Mouse (Mus musculus): ENCODE data around the gene Trim52.
A peak's percentile ranks its signal among the peaks of the same experiment; 100 is the strongest.
"Not testable (repeated sequence)": the region's sequence is repeated elsewhere in the genome, so short reads cannot be mapped to it uniquely, and the experiment has no call there.

Gene Trim52

DNA sequence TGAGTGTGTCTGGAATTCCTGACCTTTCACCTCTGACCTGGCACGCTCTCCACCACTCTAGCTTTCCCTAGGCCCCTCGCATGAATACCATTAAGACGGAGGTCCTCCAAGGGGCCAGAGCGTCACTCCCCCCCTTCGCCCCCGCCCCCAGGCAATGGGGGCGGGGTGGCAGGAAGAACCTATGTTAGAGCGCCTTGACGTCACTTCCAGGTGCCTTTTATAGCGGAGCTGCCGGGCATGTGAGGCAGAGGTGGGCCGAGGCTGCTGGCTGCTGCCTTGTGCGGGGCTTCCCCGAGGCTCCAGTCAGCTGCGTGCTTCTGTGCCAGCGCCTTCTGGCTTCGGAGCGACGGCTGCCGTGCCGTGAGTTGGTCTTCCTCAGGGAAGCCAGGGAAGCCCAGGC is at the start of gene Trim52:
Trim52 (plus strand) TSS at position 219 of the 400 bp plus-strand sequence.
- ATAC-seq (ENCODE audit: low TSS enrichment) = no peak

DNA sequence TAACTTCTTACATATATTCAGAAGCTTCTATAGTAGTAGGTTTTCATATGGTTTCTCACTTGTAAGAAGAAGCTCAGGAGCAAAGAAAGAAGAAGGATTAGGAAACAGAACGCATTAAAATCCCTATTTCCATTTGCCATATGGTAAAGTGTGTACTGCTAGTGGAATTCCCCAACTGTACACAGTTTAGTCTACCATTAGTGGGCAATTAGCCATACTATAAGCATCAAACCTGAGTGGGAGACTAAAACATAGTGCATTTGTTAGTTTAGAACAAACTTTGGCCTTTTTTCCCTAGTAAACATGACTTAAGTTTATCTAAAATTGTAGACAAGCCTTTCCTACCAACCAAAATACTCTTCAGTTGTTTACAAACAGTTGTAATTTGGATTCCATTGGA is 33.4 kb upstream of the Trim52 start:
- no peak for ATAC-seq (ENCODE audit: low TSS enrichment)

DNA sequence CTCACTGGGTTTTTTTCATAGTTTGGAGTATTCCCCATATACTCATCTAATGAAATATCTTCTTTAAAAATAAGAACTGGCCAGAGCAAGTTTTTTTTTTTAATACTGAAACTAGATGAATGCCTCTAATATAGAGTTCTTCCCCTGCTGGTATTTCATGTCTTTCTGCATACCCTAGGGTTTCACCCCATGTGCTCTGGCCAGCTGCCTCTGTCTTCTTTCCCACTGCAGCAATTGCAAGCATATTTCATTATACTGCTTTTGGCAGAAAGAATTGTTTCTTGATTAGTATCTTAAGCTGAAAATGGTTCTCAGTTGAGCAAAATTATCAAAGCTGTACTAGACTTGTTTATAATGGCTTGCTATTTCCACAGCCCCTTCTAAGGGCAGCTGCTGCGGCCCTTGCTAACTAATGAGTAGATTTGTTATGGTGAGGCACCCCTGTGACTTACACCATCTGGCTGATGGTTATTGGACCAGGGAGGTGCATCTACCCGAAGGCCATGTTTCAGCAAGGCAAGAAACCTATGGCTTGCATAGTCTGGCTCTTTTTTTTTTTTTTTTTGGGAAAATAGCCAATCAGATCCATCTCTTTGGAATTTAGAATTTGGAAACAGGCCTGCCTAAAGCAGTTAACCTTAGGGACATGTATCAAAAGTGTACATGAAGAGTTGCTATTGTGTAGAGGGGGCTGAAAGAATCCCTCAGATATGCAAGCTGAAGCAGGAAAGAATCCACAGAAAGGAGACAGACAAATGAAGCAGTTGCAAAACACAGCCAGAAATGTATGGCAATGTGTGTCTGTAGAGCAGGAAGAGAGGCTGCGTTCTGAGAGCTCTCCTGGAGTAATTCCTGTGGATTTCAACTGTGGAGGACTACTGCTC is 30.6 kb upstream of the Trim52 start:
- ATAC-seq (ENCODE audit: low TSS enrichment) = no peak

DNA sequence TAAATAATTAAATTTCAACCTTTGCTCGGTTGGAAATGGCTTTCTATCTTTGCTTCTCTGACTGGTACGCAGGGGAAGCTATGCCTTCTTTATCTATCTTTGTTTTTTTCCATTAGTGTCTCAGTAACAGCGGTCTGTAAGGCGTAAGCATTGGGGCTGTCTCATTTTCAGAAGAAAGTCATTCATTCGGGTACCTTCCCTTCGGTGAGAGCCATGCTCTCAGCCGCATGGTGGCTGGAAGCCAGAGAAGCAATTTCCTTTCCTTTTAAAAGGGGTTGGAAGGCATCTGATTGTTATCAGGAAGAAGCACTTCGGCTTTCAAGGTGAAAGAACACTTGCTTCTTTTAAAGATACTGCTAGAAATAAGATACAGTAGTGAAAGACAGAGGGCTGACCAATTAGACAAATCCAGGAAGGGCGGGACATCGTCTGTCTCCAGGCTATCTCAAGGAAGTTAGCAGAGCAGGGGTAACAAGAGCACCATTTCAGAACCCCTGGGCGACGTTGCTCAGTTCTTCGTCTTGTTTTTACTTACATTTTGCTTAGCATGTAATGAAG is 17.4 kb upstream of the Trim52 start:
- ATAC-seq (ENCODE audit: low TSS enrichment) = peak; percentile 55

DNA sequence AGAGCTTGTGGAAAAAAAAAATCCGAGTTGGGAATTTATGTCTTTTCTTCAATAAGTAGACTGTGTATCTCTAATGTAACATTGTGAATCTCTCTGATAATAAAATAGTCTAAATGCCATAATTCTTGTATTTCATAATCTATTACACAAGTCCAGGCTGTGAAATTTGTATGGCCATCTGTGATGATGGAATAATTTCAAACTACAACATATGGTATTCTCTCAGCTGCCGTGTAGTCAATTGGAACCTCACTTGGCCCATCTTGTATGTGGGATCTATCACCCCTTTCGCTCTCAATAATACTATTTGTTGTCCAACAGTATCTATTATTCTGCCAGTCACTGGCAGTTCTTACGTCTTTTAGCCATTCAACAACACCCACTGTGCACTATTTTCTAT is 9.2 kb upstream of the Trim52 start:
- no peak for ATAC-seq (ENCODE audit: low TSS enrichment)

DNA sequence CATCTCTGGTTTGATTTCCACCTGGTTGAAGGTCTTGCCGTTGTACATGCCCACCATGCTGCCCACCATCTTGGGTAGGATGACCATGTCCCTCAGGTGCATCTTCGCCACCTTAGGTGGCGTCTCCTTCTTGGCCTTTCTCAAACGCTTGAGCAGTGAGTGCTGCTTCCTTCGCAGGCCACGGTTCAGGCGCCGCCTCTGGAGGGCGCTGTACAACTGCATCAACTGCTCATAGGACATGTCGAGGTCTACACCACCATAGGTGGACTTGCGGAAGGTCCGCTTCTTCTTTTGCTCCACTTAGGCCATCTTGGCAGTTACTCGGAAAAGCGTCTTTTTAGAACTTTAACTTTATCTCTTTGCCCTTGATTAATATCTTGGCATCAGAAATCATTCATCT is 5.1 kb upstream of the Trim52 start:
- ATAC-seq (ENCODE audit: low TSS enrichment) = no peak

DNA sequence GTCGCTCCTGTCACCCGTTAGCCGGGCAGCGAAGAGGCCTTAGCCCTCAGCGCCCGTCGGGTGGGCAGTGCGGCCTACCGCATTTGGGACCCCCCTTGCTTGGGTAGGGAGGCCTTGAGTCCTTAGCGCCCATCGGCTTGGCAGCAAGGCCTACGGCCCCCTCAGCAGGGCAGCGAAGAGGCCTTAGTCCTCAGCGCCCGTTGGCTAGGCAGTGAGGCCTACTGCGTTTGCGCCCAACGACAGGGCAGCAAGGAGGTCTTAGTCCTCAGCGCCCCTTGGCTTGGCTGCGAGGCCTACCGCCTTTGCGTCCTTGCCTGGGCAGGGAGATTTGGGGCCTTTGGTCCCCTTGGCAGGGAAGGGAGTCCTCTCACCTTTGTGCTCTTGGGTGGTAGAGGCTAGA is 427 bp downstream of the Trim52 start:
- no peak for ATAC-seq (ENCODE audit: low TSS enrichment)

DNA sequence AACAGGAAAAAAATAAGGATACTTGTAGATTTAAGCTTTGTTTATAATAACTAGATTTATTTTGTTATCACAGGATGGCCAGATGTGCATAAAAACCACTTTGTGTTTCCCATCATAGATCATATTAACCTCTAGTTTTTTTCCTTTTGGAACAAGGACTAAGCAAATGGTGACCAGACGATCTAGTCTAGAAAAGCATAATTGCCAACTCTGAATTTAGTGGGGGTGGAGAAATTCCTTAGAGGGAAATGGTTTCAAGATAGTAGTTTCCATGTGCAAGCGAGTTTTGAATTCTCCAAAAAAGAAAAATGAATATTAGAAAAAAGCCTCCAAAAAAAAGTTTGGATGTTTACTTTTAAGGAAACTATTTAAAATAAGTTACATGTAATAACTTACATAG is 13.4 kb downstream of the Trim52 start:
- ATAC-seq (ENCODE audit: low TSS enrichment) = no peak

DNA sequence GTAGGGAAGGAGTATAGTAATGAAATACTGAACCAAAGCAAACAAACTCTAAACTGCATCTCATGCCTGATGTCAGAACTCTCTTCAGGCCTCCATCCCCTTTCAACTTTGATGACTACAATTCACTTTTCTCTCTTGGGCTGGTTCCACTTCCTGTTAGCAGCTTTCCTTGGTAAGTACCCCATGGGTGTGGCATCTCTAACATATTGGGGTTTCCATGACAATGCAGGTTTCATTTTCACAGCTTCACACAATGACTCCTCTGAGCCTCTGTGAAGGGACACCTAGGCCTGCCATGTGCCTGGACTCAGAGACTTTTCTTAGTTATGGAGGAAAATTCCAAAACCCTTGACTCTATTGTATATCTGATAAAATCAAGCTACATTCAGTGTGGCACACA is 30.3 kb downstream of the Trim52 start:
- no peak for ATAC-seq (ENCODE audit: low TSS enrichment)

DNA sequence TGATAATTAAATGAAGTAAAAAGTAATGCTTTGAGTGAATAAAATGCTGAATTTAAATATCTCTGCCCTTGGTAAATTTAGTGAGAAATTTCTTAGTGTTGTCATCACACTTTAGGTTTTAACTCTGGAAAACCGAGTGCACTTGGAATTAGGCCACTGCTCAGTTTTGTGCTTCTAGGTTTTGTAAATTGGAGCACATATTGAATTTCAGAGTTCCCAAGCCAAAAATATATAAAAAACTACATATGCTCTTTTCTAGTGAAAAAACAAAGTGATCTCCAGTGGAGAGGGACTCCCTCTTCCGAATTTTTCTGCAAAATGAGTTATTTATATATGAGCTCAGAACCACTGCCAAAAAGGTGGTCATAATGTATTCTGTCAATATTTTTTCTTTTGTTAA is 45.2 kb downstream of the Trim52 start:
- peak; percentile 88 for ATAC-seq (ENCODE audit: low TSS enrichment)

DNA sequence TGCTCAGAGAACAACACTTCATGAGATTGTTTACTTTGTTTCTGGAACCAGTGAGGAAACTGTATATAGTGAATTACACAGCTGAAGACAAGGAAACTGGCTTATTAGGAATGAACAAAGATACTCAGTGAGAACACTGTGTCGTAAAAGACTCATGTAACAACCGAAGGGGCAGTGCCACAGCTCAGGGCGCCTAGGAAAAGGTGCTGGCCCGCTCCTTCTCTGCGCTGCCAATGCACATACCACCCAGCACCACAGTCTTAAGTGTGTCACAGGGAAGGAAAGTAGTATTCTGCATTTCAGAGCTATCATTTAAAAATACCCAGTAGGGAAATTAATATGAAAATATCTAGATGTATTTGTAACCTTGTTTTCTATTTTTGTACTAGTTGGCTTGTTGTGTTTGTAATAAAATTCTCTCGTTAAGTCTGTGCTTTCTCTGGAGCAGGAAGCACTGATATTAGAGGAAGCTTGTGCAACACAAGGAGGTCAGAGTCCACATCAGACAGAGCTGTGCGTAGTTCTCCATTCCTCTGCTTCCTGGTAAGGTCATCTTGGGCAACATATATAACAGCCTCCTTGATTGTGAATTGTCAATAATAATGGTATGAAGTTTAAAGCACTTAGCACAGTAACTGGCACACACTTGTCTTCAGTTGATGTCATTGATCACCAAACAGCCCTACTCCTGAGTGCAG is 49.0 kb downstream of the Trim52 start:
- ATAC-seq (ENCODE audit: low TSS enrichment) = no peak

DNA sequence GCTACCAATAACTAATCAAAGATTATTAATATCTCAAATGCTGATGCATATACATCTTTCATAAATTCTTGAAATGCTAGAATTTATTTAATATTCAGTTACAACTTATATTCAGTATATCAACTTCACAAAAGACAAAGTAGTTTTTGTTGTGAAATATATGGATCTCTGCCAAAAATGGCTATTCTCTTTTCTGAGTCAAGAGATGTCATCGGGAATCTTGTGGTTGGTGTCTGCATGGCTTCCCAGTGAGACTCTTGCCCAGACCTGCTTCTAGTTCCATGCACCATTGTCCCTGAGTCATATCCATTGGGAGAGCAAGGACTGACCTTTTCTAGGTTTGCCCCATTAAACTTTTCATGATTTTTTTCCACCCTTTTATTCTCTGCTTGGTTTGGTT is 50.5 kb downstream of the Trim52 start:
- ATAC-seq (ENCODE audit: low TSS enrichment) = no peak

DNA sequence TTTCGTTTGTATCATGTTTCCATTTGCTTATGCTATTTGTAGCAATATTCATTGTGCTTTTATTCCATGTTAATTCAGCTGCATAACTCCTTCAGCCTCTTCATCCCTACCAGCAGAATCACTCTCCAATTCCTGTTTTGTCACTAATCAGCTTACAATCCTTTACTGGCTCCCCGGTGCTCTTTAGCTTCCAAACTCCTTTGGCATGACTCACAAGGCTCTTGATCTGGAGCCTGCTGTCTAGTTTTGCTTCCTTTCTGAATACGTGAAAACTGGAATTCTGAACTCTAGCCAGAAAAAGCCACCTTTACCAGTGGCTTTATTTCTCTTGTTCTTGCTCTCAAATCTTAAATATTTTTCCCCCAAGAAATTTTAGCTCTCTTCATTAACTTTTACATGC is 56.3 kb downstream of the Trim52 start:
- ATAC-seq (ENCODE audit: low TSS enrichment) = no peak

DNA sequence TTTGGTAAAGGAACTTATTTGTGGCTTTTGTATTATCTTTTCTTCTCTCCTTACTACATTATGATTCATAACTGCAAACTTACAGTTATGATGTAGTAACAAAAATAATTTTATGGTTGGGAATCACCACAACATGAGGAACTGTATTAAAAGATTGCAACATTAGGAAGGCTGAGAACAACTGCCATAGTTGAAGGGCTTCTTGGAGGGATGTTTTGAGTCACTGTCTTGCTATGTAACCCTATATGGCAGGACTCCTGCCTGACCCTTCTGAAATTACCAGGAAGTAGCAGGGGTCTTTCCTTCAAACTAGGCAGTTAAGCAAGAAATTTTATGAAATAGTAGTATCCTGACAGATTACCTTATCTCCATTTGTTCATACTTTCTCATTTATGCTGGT is 57.2 kb downstream of the Trim52 start:
- ATAC-seq (ENCODE audit: low TSS enrichment) = no peak

DNA sequence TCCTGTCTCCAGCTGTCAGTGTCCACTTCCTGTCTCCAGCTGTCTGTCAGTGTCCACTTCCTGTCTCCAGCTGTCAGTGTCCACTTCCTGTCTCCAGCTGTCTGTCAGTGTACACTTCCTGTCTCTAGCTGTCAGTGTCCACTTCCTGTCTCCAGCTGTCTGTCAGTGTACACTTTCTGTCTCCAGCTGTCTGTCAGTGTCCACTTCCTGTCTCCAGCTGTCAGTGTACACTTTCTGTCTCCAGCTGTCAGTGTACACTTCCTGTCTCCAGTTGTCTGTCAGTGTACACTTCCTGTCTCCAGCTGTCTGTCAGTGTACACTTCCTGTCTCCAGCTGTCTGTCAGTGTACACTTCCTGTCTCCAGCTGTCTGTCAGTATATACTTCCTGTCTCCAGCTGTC is 57.9 kb downstream of the Trim52 start:
- ATAC-seq (ENCODE audit: low TSS enrichment) = not testable (repeated sequence)

DNA sequence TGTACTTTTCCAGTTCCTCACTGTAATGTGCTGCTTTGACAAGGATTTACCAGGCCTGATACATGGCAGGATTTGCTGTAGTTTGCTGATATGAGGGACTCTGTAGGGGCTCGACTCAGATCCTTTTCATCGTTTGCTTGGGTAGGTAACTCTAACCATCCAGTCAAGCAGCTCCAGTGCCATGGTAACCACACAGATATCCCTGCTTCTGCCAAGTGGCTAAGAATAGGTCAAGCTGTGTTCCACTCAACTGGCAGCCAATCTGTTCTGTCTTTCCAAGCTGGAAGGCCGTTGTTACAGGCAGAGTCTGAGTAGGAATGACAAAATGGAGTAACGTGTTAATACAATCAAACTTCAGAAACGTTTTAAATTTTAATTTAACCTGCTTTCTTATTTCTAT is 70.9 kb downstream of the Trim52 start:
- ATAC-seq (ENCODE audit: low TSS enrichment) = peak; percentile 88

DNA sequence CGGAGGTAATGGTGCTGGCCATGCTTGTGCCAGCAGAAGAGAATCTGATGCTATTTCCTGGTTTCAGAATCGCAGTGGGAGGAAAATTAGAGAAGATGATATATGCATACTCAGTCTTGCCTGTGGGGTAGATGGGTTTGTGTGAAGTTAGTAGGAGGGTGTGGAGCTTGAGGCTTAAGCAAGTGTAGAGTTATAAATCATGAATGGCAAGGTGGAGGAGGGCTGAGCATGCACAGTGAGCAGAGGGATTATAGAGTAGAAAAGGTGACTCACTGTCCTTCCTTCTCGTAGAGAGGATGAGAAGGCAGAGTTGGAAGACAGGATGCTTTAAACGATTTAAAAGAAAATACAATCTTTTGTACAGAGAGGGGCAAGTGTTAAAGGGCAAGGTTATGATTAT is 72.2 kb downstream of the Trim52 start:
- peak; percentile 97 for ATAC-seq (ENCODE audit: low TSS enrichment)

DNA sequence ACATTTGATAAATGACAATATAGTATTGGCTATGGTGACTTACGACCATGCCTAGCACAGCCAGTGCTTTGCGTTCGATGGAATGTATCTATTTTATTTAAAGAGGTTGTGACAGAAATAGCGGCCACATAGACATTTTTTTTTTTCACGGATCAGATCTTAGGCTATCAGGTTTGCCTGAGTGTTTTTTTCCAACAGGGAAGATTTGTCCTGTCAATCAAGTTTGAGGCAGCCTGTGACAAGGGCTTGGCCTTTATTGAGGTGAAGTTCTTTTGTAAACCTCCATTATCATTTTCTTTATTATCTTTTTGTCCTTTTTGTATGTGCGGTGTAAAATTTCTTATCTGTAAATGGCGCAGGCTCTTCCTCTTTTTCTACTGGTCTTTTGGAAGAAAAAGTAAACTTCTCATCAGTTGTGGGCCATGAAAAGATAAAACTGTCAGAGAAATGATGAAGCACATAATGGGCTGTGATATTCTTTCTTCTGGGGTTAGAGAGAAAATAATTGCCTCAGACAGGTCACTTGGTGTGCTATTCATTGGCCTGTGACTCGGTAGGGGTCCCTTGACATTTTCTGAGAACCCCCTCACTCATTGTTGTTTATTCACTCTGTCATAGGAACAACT is 73.2 kb downstream of the Trim52 start:
- ATAC-seq (ENCODE audit: low TSS enrichment) = no peak

DNA sequence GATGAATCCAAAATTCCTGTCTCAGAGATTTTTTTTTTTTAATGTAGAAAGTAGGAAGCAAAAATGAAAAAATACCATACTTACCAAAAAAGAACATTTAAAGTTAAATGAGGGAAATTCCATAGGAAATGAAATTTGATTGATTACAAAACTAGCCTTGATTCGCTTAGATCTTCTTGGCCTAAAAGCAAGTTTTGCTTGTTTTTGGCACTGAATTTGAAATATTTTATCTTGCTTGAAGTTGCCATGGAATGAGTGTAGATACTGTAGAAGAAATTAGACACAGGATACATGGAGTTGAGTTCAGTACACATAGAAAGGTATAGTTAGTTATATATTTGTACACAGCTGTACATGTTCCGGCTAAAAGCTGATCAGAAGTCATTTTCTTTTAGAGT is 73.7 kb downstream of the Trim52 start:
- no peak for ATAC-seq (ENCODE audit: low TSS enrichment)

DNA sequence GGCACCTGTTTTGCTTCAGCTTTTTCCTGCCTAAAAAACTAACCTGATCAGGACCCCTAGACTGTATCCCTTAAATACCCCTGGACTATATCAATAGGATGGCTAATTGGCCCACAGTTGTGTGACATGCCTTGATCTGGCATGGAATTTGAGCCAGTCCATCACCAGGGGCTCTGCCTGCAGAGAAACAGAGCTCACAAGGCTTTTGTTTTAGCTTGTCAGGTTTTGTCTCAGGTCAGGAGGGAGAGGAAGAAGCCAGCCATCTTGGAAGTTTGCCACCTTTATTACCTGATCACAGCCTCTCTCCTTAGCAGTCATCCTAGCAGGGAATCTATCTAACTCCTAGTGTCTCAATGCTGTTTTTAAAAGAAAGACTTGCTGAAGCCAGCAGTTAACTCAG is 74.6 kb downstream of the Trim52 start:
- no peak for ATAC-seq (ENCODE audit: low TSS enrichment)

DNA sequence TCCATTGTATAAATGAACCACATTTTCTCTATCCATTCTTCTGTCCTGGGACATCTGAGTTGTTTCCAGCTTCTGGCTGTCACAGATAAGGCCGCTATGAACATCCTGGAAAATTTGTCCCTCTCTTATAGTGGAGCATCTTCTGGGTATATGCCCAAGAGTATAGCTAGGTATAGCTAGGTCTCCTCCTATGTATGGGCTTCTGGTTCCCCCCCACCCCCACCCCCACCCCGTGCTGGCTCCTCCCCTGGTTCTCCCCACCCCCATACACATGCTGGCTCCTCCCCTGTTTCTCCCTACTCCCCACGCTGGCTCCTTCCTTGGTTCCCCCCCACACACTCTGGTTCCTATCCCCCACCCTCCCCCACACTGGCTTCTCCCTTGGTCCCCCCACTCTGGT is 78.0 kb downstream of the Trim52 start:
- ATAC-seq (ENCODE audit: low TSS enrichment) = no peak
